Mouse (Mus musculus) hematopoietic stem cell, adult 5-6 weeks (primary cell): ENCODE measurements around the gene Add3. TPM values are rescaled to one million over a fixed set of nuclear protein-coding genes. Genes with fewer than 3 reads are reported as not detected.

Source experiments
- ATAC-seq, 2 experiments: fragments of 125-278 bp in 1 of 2; replicated peaks in 1 of 2; 2 replicates each; pipeline ENCODE4 v1.8.0; 2016 to 2017; ENCODE audit warnings: inconsistent platforms in 2 of 2, mild to moderate bottlenecking in 2 of 2, moderate number of reproducible peaks in 2 of 2, low read depth in 1 of 2, moderate TSS enrichment in 1 of 2; ENCODE audit not compliant: low FRiP score in 2 of 2, poor library complexity in 2 of 2, severe bottlenecking in 2 of 2, insufficient read depth in 1 of 2, low TSS enrichment in 1 of 2
- total RNA-seq: library from RNA; stranded (forward); fragments of 172-1452, 232-1000 nt; gene quantifications from 2 replicates; pipeline ENCODE4 v1.2.3, GENCODE M21; 2017

Gene Add3
- total RNA-seq, 1 experiment from 2014 or later, result 67.0 TPM

- no peak for ATAC-seq
Measured at GRCm38 (mm10) chr19:53184216-53184615, 44.0 kb downstream of the Add3 start.

- no peak for ATAC-seq
Measured at GRCm38 (mm10) chr19:53184911-53185310, 44.7 kb downstream of the Add3 start.

- peak; percentile 82 to 91 for ATAC-seq
Measured at GRCm38 (mm10) chr19:53185486-53186134, 45.4 kb downstream of the Add3 start.

GRCm38 (mm10) chr19:53186456-53186855 is 46.2 kb downstream of the Add3 start:
- no peak for ATAC-seq

GRCm38 (mm10) chr19:53187533-53187932 is 47.3 kb downstream of the Add3 start:
- ATAC-seq, result no peak

GRCm38 (mm10) chr19:53188186-53188585 is 47.9 kb downstream of the Add3 start:
- no peak for ATAC-seq

GRCm38 (mm10) chr19:53188724-53189220 is 48.5 kb downstream of the Add3 start:
- ATAC-seq, result no peak

- ATAC-seq, result no peak
Measured at GRCm38 (mm10) chr19:53189736-53190135, 49.5 kb downstream of the Add3 start.

- ATAC-seq, result no peak
Measured at GRCm38 (mm10) chr19:53190232-53190631, 50.0 kb downstream of the Add3 start.

- no peak for ATAC-seq
Measured at GRCm38 (mm10) chr19:53191867-53192487, 51.7 kb downstream of the Add3 start.

GRCm38 (mm10) chr19:53193190-53193589 is 52.9 kb downstream of the Add3 start:
- ATAC-seq, result no peak

- ATAC-seq, result peak; percentile 66 to 86
Measured at GRCm38 (mm10) chr19:53193964-53194582, 53.8 kb downstream of the Add3 start.

GRCm38 (mm10) chr19:53194751-53195520 is 54.7 kb downstream of the Add3 start:
- ATAC-seq, result no peak; a peak in 1 of 4 replicates

GRCm38 (mm10) chr19:53196961-53197360 is 56.7 kb downstream of the Add3 start:
- ATAC-seq, result no peak

GRCm38 (mm10) chr19:53197766-53198165 is 57.5 kb downstream of the Add3 start:
- no peak for ATAC-seq

GRCm38 (mm10) chr19:53198706-53199572 is 58.7 kb downstream of the Add3 start:
- ATAC-seq, result no peak

- ATAC-seq, result no peak
Measured at GRCm38 (mm10) chr19:53199711-53200110, 59.5 kb downstream of the Add3 start.
